Mouse (Mus musculus) midbrain, embryonic 13.5 days (tissue): ENCODE data around the gene Zfp13. TPM values are rescaled to one million over a fixed set of nuclear protein-coding genes. Genes with fewer than 3 reads are reported as not detected.

Source experiments
- ATAC-seq: fragments of 200-750 bp; cut with Nextera tagmentation; 2 replicates; pipeline ENCODE4 v1.8.0; 2017; ENCODE audit warnings: mild to moderate bottlenecking, moderate TSS enrichment, moderate library complexity
- H3K27ac ChIP-seq: fragments of 300-500 bp; sonication (generic); 2 replicates; pipeline ENCODE4 v1.5.1; 2015; ENCODE audit warnings: inconsistent platforms, mild to moderate bottlenecking, moderate library complexity
- H3K27me3 ChIP-seq: fragments of 300-500 bp; sonication (generic); 2 replicates; pipeline ENCODE4 v1.6.1; 2015; ENCODE audit warnings: mild to moderate bottlenecking, inconsistent platforms
- H3K36me3 ChIP-seq: fragments of 300-500 bp; sonication (generic); 2 replicates; pipeline ENCODE4 v1.6.1; 2015; ENCODE audit warnings: mild to moderate bottlenecking, inconsistent platforms
- H3K4me1 ChIP-seq: fragments of 300-500 bp; sonication (generic); replicated peaks from 2 replicates; pipeline ENCODE4 v1.6.1; 2015; ENCODE audit warnings: inconsistent platforms
- H3K4me2 ChIP-seq: fragments of 300-500 bp; sonication (generic); replicated peaks from 2 replicates; pipeline ENCODE4 v1.6.1; 2015; ENCODE audit warnings: moderate library complexity, mild to moderate bottlenecking, inconsistent platforms
- H3K4me3 ChIP-seq: fragments of 300-500 bp; sonication (generic); replicated peaks from 2 replicates; pipeline ENCODE4 v1.5.1; 2015; ENCODE audit warnings: mild to moderate bottlenecking, inconsistent platforms
- H3K9ac ChIP-seq: fragments of 300-500 bp; sonication (generic); replicated peaks from 2 replicates; pipeline ENCODE4 v1.6.1; 2015; ENCODE audit warnings: mild to moderate bottlenecking, inconsistent platforms
- H3K9me3 ChIP-seq: fragments of 300-500 bp; sonication (generic); 2 replicates; pipeline ENCODE4 v1.6.1; 2016; ENCODE audit warnings: mild to moderate bottlenecking, inconsistent platforms
- WGBS: fragments of 180-500 bp; shearing (Covaris S2); methylation state at CpG from one replicate; pipeline ENCODE4 v1.1.7; 2015; 5-methylcytosine and 5-hydroxymethylcytosine counted together
- polyA plus RNA-seq: library from polyadenylated mRNA; unstranded; fragments of >200 nt; fragmentation: Nextera tagmentation; extraction: Ambion mirVana; gene quantifications from 2 replicates; pipeline ENCODE4 v1.2.1, GENCODE M21; 2015

The Zfp13 gene
- polyA plus RNA-seq, 1 experiment from 2014 or later, result 28.7 TPM

DNA sequence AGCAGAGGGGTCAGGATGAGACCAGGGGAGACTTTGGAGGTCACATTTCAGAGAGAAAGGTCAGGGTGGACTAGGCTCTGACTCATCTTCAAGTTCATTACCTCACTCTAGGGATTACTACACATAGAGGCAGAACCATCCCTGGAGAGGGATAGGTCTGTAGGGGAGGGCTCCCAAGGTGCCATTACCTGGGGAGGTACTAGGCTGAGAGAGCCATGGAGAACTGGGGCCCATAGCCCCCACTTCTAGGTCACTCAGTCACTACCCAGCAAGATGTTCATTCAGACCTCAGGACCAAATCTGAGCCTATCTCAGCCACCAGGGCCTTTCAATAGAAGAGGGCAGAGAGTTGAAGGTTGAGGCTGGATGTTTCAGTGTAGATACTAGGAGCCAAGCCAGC lies 45.0 kb downstream of the Zfp13 start:
- no peak for ATAC-seq
- H3K4me1 ChIP-seq, result peaks cover 14% of the 10 kb centered on the region
- H3K9me3 ChIP-seq, result no peaks in the 10 kb centered on the region
- no peaks in the 10 kb centered on the region for H3K27me3 ChIP-seq
- no peak overlapping the region for H3K4me3 ChIP-seq
- no peak overlapping the region for H3K4me2 ChIP-seq
- no peak overlapping the region for H3K27ac ChIP-seq
- peaks cover 51% of the 10 kb centered on the region for H3K36me3 ChIP-seq
- H3K9ac ChIP-seq, result no peak overlapping the region

DNA sequence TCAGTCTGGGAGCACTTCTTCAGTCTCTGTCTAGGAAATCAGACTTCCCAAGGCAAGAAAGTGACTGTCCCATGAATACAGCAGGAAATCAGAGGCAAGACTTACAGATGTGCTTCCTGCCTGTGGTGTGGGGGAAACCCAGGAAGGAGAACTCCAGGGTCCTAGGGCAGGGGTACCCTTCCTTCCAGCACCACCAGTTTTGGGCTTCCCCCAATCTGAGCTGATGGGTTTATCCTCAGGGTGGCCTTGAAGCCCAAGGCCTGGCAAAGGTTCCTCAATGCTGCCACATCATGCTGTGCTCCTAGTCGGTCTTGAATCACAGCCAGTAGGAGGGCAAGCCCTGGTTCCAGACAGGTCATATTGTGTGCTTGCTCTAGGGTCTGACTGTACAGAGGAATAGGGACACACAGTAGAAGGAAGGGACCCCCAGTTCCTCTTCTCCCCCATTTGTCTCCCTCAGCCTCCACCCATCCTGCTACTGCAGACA lies 45.6 kb downstream of the Zfp13 start:
- Histone ChIP-seq H3K4me2 (no peak overlapping the region), H3K9ac (no peak overlapping the region), H3K27ac (no peak overlapping the region), H3K4me3 (no peak overlapping the region), H3K9me3 (no peaks in the 10 kb centered on the region), H3K36me3 (peaks cover 44% of the 10 kb centered on the region), H3K4me1 (peaks cover 21% of the 10 kb centered on the region), H3K27me3 (no peaks in the 10 kb centered on the region)
- 85% methylated on average over 1 of the region's 1 CpGs for WGBS
- ATAC-seq, result no peak

DNA sequence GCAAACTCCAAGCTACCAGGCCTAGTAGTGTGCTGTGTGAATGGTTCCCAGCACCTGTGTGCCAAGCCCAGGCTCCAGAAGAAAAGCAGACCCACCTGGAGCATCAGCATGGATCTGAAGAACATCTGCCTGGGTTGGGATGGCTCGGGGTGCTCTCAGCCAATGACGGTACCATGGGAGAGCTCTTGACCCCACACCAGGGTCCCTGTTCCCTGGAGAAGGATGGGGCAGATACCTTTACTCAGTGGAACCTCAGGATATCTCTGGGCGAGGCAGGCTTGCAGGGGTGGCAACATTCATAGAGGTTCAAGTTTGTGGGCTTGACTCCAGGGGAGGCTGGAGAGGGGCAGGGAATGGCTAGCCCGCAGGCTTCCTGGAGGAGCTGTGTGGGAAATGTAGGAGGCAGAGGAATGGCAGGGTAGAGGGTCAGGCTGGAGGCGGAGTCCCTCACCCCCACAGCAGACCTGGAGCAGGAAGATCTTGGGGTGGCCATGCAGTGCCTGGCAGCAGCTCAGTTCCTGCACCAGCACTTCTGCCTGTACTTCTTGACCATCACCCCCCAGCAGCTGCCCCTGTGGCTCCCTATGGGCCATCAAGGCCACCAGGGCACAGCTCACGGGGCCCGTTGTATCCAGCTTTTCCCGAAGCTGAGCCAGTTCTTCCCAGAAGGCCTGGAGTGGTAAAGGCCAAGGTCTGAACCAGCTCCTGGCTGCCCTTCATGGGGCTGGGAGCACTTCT lies 46.2 kb downstream of the Zfp13 start:
- whole genome bisulfite sequencing, result 89% methylated on average over 8 of the region's 8 CpGs
- Histone ChIP-seq H3K27me3 (no peaks in the 10 kb centered on the region), H3K27ac (no peak overlapping the region), H3K4me1 (peaks cover 21% of the 10 kb centered on the region), H3K4me3 (no peak overlapping the region), H3K4me2 (no peak overlapping the region), H3K9ac (no peak overlapping the region), H3K9me3 (no peaks in the 10 kb centered on the region), H3K36me3 (peaks cover 38% of the 10 kb centered on the region)
- ATAC-seq, result no peak

DNA sequence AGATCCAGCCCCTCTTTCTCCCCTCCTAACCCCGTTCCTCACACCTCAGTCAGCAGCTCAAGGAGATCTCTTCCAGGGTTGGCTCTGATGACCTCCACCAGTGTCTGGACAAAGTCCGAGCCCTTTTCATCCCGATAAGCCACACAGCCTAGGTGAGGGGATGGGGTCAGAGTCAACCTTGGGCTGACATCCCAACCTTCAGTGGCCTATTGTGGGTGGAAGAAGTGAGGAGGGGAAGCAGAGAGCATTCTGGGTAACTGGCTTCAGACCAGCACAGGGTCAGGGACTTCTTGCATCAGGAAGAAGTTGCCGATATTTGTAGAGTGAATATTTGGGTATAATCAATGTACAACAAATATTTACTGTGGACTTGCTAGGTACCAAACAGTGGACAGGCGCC lies 47.3 kb downstream of the Zfp13 start:
- H3K27ac ChIP-seq, result no peak overlapping the region
- no peak overlapping the region for H3K4me3 ChIP-seq
- H3K4me1 ChIP-seq, result peaks cover 21% of the 10 kb centered on the region
- no peak for ATAC-seq
- H3K9ac ChIP-seq, result no peak overlapping the region
- H3K4me2 ChIP-seq, result no peak overlapping the region
- no peaks in the 10 kb centered on the region for H3K27me3 ChIP-seq
- WGBS, result 68% methylated on average over 5 of the region's 5 CpGs
- peaks cover 27% of the 10 kb centered on the region for H3K36me3 ChIP-seq
- no peaks in the 10 kb centered on the region for H3K9me3 ChIP-seq

- Histone ChIP-seq H3K27me3 (no peaks in the 10 kb centered on the region), H3K27ac (peak overlapping the region; percentile 48), H3K9ac (peak overlapping the region; percentile 67)
Measured at GRCm38 (mm10) chr17:23551416-23551815, 47.9 kb downstream of the Zfp13 start.

DNA sequence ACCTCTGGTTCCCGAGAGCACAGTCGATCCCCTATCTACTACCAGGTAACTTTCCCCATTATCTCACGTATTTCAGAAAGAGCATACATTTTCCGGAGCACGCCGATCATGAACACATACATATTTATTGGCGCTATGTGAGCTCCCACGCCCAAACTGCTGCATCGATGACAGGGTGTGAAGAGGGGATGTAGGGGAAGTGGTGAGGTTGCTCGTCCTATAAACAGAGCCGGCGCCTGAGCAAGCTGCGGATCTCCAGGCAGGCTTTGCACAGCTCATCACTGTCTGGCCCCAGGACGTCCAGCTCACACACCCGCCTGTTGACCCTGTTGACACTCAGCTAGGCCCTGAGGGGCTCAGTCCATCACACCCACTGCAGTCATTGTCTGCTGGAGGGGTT lies 48.4 kb downstream of the Zfp13 start:
- peak overlapping the region; percentile 56 for H3K4me3 ChIP-seq
- peaks cover 21% of the 10 kb centered on the region for H3K4me1 ChIP-seq
- no peaks in the 10 kb centered on the region for H3K27me3 ChIP-seq
- under 1% methylated on average over 15 of the region's 15 CpGs for WGBS
- peaks cover 16% of the 10 kb centered on the region for H3K36me3 ChIP-seq
- ATAC-seq, result peak; percentile 25
- H3K9ac ChIP-seq, result peak overlapping the region; percentile 67
- peak overlapping the region; percentile 48 for H3K27ac ChIP-seq
- peak overlapping the region; percentile 71 for H3K4me2 ChIP-seq
- no peaks in the 10 kb centered on the region for H3K9me3 ChIP-seq

More at GRCm38 (mm10) chr17:23551416-23551815, 47.9 kb downstream of the Zfp13 start:
- Histone ChIP-seq H3K9me3 (no peaks in the 10 kb centered on the region), H3K4me2 (peak overlapping the region; percentile 71), H3K4me3 (peak overlapping the region; percentile 56), H3K4me1 (peaks cover 21% of the 10 kb centered on the region), H3K36me3 (peaks cover 22% of the 10 kb centered on the region)
- no peak for ATAC-seq

- peak; percentile 78 for ATAC-seq
- WGBS, result under 1% methylated on average over 22 of the region's 22 CpGs
- H3K27me3 ChIP-seq, result no peaks in the 10 kb centered on the region
- peak overlapping the region; percentile 71 for H3K4me2 ChIP-seq
- no peaks in the 10 kb centered on the region for H3K9me3 ChIP-seq
- H3K9ac ChIP-seq, result peak overlapping the region; percentile 67
- H3K4me3 ChIP-seq, result peak overlapping the region; percentile 56
- H3K27ac ChIP-seq, result peak overlapping the region; percentile 48
- H3K4me1 ChIP-seq, result peaks cover 21% of the 10 kb centered on the region
- peaks cover 10% of the 10 kb centered on the region for H3K36me3 ChIP-seq
Measured at GRCm38 (mm10) chr17:23550188-23550791, 49.0 kb downstream of the Zfp13 start.

GRCm38 (mm10) chr17:23549441-23549840 lies 49.8 kb downstream of the Zfp13 start:
- Histone ChIP-seq H3K27ac (no peak overlapping the region), H3K9ac (peak overlapping the region; percentile 50; the same call in 1 of the 2 replicates), H3K4me3 (peak overlapping the region; percentile 56), H3K36me3 (peaks cover 2% of the 10 kb centered on the region), H3K9me3 (no peaks in the 10 kb centered on the region), H3K27me3 (no peaks in the 10 kb centered on the region), H3K4me1 (peaks cover 21% of the 10 kb centered on the region), H3K4me2 (peak overlapping the region; percentile 71)
- WGBS, result 6% methylated on average over 9 of the region's 9 CpGs
- ATAC-seq, result no peak

DNA sequence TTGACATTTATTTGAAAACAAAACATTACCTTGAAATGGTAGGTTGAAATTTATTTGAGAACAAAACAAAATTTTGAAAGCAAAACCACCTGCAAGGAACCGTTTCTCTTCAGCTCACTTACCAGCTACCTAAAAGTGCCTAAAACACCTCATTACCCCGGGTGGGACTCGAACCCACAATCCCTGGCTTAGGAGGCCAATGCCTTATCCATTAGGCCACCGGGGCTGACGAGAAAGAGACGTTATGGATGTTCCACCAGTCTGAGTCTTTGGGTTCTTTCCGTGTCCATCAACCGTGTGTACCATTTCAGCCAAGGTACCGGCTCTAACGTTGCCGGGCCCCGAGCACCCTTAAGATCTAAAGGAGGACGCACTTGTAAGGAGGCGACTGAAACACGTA lies 50.7 kb downstream of the Zfp13 start:
- Histone ChIP-seq H3K4me1 (peaks cover 21% of the 10 kb centered on the region), H3K27me3 (peaks cover under 1% of the 10 kb centered on the region; the same call in 1 of the 2 replicates), H3K4me3 (peak overlapping the region; percentile 56), H3K4me2 (peak overlapping the region; percentile 71), H3K9ac (peak overlapping the region; percentile 50; the same call in 1 of the 2 replicates), H3K27ac (0 out of 2 replicates have a peak overlapping the region, but pooled peaks have one; percentile 31), H3K36me3 (no peaks in the 10 kb centered on the region), H3K9me3 (no peaks in the 10 kb centered on the region)
- ATAC-seq, result peak; percentile 15; the same call in 1 of the 2 replicates
- WGBS, result under 1% methylated on average over 15 of the region's 15 CpGs

GRCm38 (mm10) chr17:23547681-23548443 lies 51.4 kb downstream of the Zfp13 start:
- no peak overlapping the region for H3K9ac ChIP-seq
- no peak overlapping the region for H3K27ac ChIP-seq
- H3K4me1 ChIP-seq, result peaks cover 21% of the 10 kb centered on the region
- H3K9me3 ChIP-seq, result no peaks in the 10 kb centered on the region
- no peaks in the 10 kb centered on the region for H3K36me3 ChIP-seq
- no peak for ATAC-seq
- H3K4me2 ChIP-seq, result no peak overlapping the region
- H3K4me3 ChIP-seq, result no peak overlapping the region
- H3K27me3 ChIP-seq, result peaks cover 5% of the 10 kb centered on the region; the same call in 1 of the 2 replicates
- 54% methylated on average over 11 of the region's 11 CpGs for WGBS

DNA sequence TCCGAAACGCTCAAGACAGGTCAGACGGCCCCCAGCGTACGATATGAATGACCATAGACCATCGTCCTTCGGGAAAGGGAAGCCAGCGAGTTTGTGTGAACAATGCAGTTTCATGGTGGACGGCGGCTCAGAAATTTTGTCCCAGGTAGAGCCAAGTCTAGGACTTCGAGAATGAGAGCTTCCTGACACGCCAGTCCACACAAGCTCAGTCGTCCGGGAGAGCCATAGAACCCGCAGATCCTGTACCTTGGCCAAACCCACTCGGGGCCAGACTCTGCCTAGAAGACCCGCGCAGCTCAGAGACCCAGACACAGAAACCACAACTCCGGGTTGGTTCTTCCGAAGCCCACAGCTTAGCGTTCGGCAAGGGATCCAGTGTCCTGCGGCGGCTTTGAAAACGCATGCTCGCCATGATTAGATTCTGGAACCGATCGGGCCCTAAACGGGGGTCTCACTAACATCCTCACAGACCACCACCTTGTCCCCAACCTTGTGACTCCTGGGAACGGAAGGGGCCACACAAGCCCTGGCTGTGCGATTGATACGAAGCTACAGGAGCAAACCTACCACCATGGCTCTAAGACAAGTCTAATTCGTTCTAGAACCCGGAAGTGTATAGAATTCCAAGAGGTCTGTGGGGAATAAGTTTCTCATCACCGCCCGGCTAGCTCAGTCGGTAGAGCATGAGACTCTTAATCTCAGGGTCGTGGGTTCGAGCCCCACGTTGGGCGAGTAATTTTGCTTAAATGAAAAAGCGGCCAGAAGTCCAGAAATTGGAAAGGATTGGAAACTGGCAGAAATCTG lies 52.4 kb downstream of the Zfp13 start:
- no peaks in the 10 kb centered on the region for H3K36me3 ChIP-seq
- no peaks in the 10 kb centered on the region for H3K9me3 ChIP-seq
- peak overlapping the region; percentile 56 for H3K4me2 ChIP-seq
- ATAC-seq, result 0 out of 2 replicates have a peak, but pooled peaks have one; percentile 10
- under 1% methylated on average over 42 of the region's 42 CpGs for WGBS
- peak overlapping the region; percentile 63 for H3K9ac ChIP-seq
- H3K4me1 ChIP-seq, result peaks cover 21% of the 10 kb centered on the region
- no peak overlapping the region for H3K27ac ChIP-seq
- peaks cover 9% of the 10 kb centered on the region for H3K27me3 ChIP-seq
- peak overlapping the region; percentile 58 for H3K4me3 ChIP-seq
